Mouse (Mus musculus) liver, embryonic 14.5 days (tissue): Measurements from ENCODE around the gene Smoc1.

ENCODE experiments used
- CTCF ChIP-seq: IDR thresholded peaks from 2 replicates; pipeline ENCODE4 v1.5.1; 2016; ENCODE audit warnings: antibody characterized with exemption, low read depth, control low read depth
- EP300 ChIP-seq: IDR thresholded peaks from 2 replicates; pipeline ENCODE4 v1.6.1; 2016; ENCODE audit warnings: antibody characterized with exemption, low read depth

- TF ChIP-seq CTCF: no peak
- no peak for TF ChIP-seq EP300
Measured at GRCm38 (mm10) chr12:81083146-81083545, 56.5 kb downstream of the Smoc1 start.
